Mouse (Mus musculus) adrenal gland, adult 8-10 months (tissue): Measurements from ENCODE around the gene Mospd3. TPM values are rescaled to one million over a fixed set of nuclear protein-coding genes. Genes with fewer than 3 reads are reported as not detected.

Experiments
- DNase-seq: peaks from one replicate; pipeline ENCODE4 v3.0.0; 2022
- total RNA-seq, 4 experiments: library from RNA; stranded (reverse); gene quantifications; 2 replicates each; pipeline ENCODE4 v1.2.4; 2022

Mospd3 gene
- total RNA-seq, 4 experiments from 2014 or later = 42.2 to 65.0 (median 52.4) TPM

DNA sequence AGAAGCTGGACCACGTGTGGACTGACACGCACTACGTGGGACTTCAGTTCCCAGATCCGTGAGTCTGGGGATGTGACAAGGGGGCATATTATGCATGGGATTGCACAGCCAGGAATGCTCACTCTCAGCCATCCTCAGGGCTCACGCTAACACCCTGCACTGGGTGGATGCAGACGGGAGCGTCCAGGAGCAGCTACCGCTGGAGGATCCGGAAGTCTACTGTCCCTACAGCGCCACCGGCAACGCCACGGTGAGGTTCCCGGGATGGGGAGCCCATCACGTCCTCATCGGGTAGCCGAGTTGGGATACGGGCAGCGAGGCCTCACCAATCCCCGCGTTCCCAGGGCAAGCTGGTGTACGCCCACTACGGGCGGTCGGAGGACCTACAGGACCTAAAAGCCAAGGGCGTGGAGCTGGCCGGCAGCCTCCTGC lies 26.4 kb downstream of the Mospd3 start:
- DNase-seq = no peak

DNA sequence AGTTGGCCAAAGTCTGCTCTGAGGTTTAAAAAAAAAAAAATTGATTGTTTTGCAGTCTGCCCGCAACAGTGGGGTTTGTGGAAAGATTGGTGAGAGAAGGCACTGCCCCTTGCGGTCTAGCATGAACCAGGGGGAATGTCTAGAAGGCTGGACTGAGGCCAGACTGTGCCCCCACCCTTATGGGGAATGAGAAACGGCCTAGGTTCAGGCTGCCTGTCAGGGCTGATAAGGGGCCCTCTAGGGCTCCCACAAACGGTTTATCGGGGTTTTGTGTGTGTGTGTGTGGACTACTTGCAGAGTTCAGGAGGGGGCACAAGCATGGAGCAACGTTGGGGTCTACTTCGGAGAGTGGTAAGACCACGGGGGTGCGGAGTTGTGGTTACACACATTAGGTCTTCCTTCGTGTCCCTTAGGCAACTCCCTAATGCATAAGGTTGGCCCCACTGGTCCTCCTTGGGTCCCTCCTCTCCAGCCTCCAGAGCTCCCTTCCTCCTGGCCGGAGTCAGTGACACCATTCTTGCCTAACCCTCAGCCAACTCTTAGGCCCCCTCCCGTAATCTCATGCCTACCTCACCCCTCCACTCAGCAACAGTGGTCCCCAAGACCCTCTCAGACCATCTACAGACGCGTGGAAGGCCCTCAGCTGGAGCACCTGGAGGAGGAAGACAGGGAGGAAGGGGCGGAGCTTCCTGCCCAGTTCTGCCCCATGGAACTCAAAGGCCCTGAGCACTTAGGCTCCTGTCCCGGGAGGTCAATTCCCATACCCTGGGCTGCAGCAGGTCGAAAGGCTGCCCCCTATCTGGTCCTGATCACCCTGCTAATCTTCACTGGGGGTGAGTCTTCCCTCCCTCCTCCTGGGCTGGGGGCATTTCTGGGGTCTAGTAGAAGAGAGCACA lies 29.9 kb downstream of the Mospd3 start:
- DNase-seq = no peak

DNA sequence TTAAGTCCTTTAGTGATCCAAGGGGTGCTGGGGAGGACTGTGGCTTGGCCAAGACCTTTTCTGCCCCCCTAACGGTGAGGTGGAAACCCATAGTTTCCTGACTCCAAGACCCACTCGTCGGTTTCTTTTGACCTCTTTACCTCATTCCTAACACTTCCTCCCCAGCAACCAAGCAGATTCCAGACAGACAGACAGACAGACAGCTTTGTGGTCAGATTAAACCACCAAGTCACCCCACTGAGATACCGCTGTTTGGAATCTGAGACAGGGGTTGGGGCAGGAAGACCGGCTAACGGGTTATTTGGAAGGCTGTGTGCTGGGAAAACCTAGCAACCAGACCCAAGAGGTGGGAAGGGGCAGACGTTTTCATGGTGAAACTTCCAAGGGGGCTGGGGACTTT lies 30.7 kb downstream of the Mospd3 start:
- DNase-seq = no peak

DNA sequence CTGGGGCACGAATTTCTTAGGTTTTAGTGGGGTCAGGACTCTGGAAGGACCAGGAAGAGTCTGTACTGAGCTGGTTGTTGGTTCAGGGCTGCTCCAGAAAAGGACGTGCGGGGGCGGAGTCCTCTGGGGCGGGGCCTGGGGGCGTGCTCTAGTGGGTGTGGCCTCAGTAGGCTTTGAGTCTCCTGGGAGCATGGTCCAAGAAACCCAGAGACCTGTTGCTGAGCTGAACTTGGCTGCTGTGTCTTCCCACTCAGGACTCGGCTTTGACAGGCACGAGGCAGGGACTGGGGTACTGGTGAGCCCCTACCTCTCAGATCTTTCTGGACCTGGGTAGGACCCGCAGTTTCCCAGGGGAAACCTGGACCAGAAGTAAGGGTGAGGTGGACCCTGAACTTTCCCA lies 31.2 kb downstream of the Mospd3 start, which contains the start of gene Tfr2:
Gene Tfr2, plus strand, starts transcription at position 176 of the 400 bp plus-strand sequence.
- DNase-seq = no peak

DNA sequence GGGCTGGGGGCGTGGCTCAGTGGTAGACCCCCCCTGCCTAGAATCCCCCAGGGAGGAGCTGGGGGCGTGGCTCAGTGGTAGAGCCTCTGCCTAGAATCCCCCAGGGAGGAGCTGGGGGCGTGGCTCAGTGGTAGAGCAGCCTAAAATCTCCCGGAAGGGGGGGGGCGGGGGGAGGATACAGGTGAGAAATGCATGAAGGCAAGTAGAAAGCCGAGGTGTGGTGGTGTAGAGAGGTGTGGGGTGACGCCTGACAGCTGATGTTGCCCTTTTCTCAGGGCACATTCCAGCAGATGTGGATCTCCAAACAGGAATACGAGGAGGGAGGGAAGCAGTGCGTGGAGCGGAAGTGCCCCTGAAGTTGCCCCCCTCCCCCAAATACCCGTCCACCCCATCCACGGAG lies 31.8 kb downstream of the Mospd3 start:
- DNase-seq = no peak

DNA sequence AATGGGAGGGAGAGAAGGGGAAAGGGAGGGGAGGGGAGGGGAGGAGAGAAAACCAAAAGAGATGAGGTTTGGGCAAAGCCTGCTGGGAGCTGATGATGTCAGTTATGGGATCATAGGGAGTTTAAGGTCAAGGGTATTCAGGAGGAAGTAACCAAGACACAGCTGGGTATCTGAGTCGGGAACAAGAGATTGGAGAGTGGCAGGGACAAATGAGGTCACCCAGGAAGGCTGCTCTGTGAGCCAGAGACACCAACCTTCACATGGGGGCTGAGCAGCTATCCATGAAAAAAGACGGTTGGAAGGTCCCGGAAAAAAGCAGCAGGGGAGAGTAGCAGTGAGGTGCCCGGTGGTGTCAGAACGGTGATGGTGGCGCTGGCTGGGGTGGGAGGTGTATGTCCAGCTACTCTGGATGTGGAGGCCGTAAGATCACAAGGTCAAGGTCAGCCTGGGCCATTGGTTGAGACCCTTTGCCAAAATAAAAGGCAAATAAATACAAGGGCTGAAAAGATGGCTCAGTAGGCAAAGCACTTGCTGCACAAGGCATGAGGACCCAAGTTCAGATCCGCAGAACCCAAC lies 32.5 kb downstream of the Mospd3 start:
- DNase-seq = no peak

DNA sequence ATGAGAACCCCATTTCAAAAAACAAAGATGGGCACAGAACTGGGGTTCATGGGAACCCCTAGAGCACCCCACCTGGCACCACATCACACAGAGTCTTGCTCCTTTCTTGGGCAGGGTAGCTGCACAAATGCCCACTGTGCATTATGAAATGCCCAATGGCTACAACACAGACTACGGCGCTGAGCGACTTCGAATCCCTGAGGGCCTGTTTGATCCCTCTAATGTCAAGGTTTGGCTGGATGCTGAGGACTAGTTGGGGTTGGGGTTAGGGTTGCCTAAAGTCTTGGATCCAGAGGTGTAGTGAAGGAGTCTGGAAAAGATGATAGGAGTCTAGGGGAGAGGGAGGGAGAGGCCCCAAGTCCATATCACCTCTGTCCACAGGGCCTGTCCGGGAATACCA lies 34.4 kb downstream of the Mospd3 start:
- DNase-seq = no peak

DNA sequence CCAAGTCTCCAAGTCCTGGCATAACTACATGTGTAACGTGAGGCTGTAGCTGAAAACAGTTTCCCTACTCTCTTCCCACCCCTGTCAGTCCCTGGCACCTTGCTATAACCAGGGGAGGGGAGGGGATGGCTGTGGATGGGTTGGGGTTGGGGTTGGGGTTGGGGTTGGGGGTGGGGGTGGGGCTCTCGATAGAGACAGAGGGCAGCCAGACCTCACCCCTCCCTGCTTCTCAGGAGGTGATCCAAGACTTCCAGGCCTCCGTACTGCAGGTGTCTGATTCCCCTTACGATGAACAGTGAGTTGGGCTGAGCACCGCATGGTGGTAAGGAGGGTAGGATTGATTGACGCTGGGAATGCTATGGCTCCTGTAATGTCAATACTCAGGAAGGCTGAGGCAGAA lies 35.1 kb downstream of the Mospd3 start:
- no peak for DNase-seq

DNA sequence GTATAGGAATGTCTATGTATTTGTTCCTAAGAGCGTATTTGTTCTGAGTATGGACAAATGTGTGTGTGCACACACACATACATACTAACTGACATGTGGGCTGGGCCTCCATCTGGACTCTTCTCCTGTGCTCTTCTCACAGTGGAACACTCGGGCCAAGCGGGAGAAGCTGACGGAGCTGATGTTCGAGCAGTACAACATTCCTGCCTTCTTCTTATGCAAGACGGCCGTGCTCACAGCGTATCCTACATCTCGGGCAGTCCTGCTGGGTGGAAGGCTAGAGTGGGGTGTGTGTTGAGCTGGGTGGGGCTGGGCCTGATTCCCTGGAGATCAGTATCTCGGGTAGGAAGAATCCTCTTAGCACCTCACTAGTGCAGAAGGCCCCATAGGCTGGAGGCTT lies 37.9 kb downstream of the Mospd3 start:
- no peak for DNase-seq

DNA sequence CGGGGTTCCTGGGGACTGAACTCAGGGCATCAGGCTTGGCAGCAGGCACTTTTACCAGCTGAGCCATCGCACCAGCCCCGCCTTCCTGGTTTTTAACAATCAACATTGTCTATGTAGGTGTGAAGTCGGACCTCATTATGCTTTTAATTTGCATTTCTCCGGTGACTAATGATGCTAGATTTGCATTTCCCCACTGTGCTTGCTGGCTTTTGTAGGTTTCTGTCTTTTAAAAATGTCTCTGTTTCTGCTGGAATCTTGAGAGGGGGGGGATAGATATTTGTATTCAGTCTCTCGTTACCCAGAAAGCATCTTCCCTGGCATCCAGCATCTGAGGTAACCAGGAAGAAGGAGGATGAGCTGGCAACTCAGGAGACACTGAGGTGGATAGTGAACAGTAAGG lies 39.3 kb downstream of the Mospd3 start:
- no peak for DNase-seq

DNA sequence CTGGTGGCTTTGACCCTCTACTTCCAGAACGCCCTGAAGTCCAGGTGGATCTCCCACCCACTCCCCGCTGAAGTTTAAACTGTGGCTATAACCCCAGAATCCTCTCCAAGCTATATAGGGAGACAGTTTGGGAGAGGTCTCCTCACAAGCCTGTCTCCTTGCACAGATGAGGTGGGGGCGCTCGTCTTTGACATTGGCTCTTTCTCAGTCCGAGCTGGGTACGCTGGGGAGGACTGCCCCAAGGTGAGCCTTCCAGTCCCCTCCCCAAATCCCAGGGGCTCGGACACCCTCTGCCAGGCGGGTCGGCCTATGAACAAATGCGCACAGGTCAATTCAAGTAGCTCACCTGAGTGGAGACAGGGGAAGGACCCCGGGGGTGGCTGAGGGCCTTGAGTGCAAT lies 47.0 kb downstream of the Mospd3 start:
- DNase-seq = no peak

DNA sequence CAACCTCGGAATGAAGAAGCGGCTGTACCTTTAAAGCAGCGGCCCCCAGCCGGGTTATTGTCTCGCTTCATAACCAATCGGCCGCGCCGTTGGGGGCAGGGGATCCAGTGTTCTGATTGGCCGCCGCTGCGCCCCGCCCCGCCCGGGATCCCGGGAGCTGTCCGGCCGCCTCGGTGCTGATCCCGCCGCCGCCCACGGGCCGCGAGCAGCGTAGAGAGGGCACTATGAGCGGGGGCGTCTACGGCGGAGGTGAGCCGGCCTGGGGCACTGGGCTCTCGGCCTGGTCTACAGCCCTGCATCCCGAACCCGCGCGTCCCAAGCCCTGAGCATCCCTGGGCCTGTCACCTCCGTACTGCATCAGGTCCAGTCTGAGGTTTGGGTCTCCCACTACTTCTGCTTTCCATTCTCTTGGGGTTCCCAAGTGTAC lies 47.4 kb downstream of the Mospd3 start, which contains the start of gene Actl6b:
Gene Actl6b, plus strand, starts transcription at position 107 of the 427 bp plus-strand sequence.
- DNase-seq = peak; percentile 49

DNA sequence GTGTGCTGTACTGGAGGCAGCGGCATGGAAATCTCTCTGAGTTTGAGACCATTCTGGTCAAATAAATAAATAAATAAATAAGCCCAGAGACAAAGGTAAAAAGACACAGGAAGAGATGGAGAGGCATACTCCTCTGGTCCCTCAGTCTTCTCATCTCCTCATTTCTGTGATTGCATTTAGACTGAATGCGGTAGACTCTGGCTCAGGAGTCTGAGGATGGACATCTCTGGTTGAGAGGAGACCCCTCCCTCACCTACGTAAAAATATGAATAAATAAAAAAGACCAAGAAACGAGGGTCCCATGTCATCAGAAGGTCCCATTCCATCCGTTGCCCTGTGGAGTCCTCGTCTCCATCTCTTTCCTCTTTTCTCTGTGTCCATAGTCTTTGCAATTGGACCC lies 47.9 kb downstream of the Mospd3 start:
- no peak for DNase-seq

DNA sequence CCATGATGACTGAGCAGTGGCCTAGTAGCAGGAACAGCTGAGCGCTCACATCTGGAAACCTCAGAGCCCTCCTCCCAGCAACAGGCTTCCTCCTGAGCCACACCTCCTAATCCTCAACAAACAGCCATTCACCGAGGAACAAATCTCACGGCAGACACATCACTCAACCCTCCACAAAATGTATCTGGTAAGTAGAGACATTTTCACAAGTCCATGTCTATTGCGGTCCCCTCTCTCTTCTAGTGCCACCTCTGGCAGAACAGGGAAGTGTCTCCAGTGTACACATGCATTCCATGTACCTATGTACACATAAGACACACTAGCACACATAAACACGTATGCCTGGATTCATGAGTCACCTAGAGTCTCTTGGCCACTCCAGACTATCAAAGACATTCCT lies 49.7 kb downstream of the Mospd3 start:
- DNase-seq = no peak

DNA sequence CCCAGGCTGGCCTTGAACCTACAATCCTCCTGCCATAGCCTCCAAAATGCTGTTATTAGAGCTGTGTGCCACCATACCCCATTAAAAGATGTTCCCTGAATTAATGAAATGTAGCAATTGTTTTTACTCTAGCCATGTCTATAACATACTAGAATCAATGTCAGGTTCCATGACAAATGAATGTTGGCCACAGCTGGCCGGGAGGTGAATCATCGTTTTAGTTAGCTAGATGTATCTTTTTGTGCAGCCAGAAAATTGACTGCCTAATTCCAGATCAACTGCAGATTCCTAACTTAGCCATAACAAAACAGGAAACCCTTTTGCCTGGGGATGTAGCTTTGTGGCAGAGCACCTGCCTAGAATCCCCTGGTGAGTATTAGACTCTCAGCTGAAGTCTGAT lies 51.0 kb downstream of the Mospd3 start:
- no peak for DNase-seq

Other genes with a start within 250 kb of the Mospd3 start
- not detected for gene Zan, start 124.0 kb downstream of the Mospd3 start, total RNA-seq
- gene Pop7, start 98.5 kb downstream of the Mospd3 start, total RNA-seq = 10 to 100 TPM; 24.4 to 31.1 (median 27.4) TPM
- 10 to 100 TPM; 38.5 to 67.8 (median 56.6) TPM for gene Gigyf1, start 82.5 kb downstream of the Mospd3 start, total RNA-seq
- not detected for gene Epo, start 67.8 kb downstream of the Mospd3 start, total RNA-seq
- gene Gnb2, start 67.5 kb downstream of the Mospd3 start, total RNA-seq = 100 to 1,000 TPM; 569 to 665 (median 622) TPM
- gene Actl6b, start 47.5 kb downstream of the Mospd3 start, total RNA-seq = 1 to 10 TPM; 4.4 to 9.1 (median 6.3) TPM
- 1 to 10 TPM in 2 of 4 experiments, under 1 TPM in 2; 0.96 to 1.8 (median 1.1) TPM for gene Tfr2, start 31.2 kb downstream of the Mospd3 start, total RNA-seq
- 1,000 to 10,000 TPM; 1,036 to 1,320 (median 1,219) TPM for gene Pcolce, start 12.7 kb upstream of the Mospd3 start, total RNA-seq
- 1 to 10 TPM in 3 of 4 experiments, under 1 TPM in 1; 0.90 to 5.5 (median 3.0) TPM for gene Fbxo24, start 27.9 kb upstream of the Mospd3 start, total RNA-seq
- gene Lrch4, start 28.1 kb upstream of the Mospd3 start, total RNA-seq = 10 to 100 TPM; 25.1 to 35.9 (median 31.4) TPM
- gene Gm20605, start 28.1 kb upstream of the Mospd3 start, total RNA-seq = 10 to 100 TPM in 3 of 4 experiments, 1 to 10 TPM in 1; 8.2 to 24.1 (median 14.7) TPM
- 10 to 100 TPM in 2 of 4 experiments, 1 to 10 TPM in 2; 2.1 to 14.1 (median 7.4) TPM for gene Sap25, start 40.3 kb upstream of the Mospd3 start, total RNA-seq
- 1 to 10 TPM; 2.6 to 7.5 (median 4.6) TPM for gene Irs3, start 44.7 kb upstream of the Mospd3 start, total RNA-seq
- gene Agfg2, start 83.7 kb upstream of the Mospd3 start, total RNA-seq = 10 to 100 TPM; 27.9 to 55.0 (median 41.4) TPM
- gene Nyap1, start 140.5 kb upstream of the Mospd3 start, total RNA-seq = 10 to 100 TPM in 1 of 4 experiments, 1 to 10 TPM in 3; 4.4 to 10.2 (median 7.1) TPM
- 100 to 1,000 TPM in 2 of 4 experiments, 10 to 100 TPM in 2; 73.9 to 110 (median 94.0) TPM for gene Tsc22d4, start 144.7 kb upstream of the Mospd3 start, total RNA-seq
- 10 to 100 TPM; 21.2 to 35.5 (median 27.0) TPM for gene Ppp1r35, start 177.8 kb upstream of the Mospd3 start, total RNA-seq
- 10 to 100 TPM; 53.8 to 66.8 (median 56.1) TPM for gene Mepce, start 186.6 kb upstream of the Mospd3 start, total RNA-seq
- 1 to 10 TPM; 1.4 to 4.4 (median 2.8) TPM for gene Zcwpw1, start 186.7 kb upstream of the Mospd3 start, total RNA-seq
- gene Pilra, start 235.2 kb upstream of the Mospd3 start, total RNA-seq = 1 to 10 TPM; 1.8 to 5.8 (median 4.1) TPM